Mouse (Mus musculus): ENCODE measurements around the gene Pakap.

DNA sequence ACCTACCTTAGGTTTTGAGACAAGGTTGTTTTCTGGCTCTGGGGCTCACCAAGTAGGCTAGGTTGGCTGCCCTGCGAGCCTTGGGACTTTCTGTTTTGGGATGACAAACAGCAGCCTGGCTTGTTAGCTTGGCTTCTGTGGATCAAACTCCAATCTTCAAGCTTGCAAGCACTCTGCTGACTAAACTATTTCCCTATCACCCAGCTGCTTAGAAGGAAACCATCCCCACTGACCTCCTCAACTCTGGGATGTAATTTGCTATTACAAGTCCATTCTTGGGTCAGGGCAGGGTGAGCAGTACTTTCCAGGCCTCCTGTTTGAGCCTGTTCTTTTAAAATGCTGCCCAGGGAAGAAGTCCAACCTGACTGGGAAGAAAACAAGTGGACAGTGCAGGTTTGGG is 196.9 kb downstream of the Pakap start:
- no peak for TF ChIP-seq GATA1 (IDR thresholded peaks at IDR 0.05; ENCODE audit: borderline replicate concordance, low read length)
- no peak for TF ChIP-seq FLI1 (IDR thresholded peaks at IDR 0.05; ENCODE audit: low read length)

Data from megakaryocyte, embryonic 14.5 days (primary cell).